Mouse (Mus musculus) induced T-regulatory cell, adult 2 months (primary cell): ENCODE measurements around the gene Lnx2.

ENCODE experiments used
- DNase-seq: peaks from one replicate; pipeline ENCODE4 v3.0.0-alpha.2; 2012; ENCODE audit warnings: low read depth

Gene Lnx2

GRCm38 (mm10) chr5:147076026-147076798, at the start of gene Lnx2:
Gene Lnx2, minus strand, starts transcription at chr5:147076586.
- DNase-seq = peak; percentile 99

DNA sequence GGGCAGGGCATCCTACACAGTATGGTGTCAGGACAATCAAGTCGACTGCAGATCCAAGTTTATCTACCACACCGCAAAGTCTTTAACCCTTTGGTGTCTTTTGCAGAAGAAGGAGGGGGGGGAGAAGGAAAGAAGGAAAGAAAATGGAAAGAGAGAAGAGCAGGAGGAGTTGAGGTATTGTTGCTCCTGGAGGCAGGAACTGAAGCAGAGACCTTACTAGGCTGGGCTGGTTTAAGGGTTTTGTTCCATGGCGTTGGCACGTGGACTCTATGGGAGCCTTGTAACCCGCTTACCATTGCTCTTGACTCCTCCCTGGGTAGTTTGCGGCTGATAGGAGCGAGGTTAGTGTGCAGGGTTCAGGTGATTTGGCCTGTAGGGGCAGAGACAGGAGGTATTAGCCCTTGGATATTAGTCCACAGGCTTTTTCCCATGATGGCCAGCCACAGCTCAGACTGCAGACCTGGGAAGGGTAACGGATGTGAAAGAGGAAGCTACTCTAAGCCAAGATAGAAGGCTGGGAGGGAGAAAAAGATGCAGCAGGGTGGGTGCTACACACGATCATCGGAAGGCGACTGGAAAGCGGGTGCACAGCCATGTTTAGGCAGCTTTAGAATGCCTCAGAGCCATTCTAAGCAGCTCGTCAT, 49.3 kb upstream of the Lnx2 start:
- DNase-seq = no peak

- DNase-seq = no peak
These were observed 48.4 kb upstream of the Lnx2 start for GRCm38 (mm10) chr5:147124794-147125193.

DNA sequence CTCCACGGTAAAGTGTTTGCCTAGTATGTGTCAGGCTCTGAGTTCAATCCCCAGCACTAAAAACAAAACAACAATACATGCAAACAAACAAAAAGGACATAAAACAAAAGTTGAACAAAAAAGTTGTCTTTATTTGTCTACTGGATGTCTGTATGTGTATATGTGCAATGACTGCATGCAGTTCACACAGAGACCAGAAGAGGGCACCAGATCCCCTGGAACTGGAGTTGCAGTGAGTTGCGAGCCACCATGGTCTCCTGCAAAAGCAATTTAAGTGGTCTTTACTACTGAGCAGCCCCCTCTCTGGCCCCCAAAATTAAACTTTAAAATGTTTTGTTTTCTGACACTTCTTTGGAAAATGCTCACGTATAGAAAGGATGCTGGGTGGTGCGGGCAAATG, 44.8 kb upstream of the Lnx2 start:
- DNase-seq = peak; percentile 27

GRCm38 (mm10) chr5:147117027-147117426, 40.6 kb upstream of the Lnx2 start:
- no peak for DNase-seq

DNA sequence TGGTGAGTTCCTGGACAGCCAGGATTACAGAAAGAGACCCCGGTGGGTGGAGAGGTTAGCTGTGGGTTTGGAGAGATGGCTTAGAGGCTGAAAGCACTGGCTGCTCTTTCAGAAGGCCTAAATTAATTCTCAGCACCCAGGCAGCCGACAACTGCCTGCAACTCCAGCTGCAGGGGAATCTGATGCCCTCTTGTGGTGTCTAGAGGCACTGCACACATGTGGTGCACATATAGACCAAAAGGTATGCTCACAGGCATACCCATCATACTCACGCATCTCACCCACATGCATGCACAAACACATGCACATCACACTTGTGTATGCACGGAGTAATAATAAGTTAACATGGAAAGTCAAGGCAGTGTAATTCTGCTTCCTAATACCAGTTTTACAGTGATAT, 39.2 kb upstream of the Lnx2 start:
- DNase-seq = peak; percentile 29

DNA sequence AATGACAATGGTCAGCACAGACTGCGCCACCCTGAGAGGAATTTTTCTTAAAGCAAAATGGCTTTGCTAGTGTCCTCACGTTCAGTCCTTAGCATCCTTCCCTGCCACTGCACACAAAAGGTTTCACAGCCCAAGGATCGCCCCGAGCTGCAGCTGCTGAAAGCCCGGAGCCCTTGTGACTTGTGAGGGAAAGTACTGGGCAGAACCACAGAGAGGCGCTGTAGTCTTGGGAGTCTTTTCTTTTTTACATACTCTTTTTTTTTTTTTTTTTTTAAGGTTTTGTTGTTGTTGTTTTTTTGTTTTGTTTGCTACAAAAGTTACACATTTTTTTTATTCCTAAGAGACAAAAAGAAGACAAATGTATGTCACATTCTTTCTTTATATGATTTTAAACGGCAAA, 38.4 kb upstream of the Lnx2 start:
- DNase-seq = no peak

DNA sequence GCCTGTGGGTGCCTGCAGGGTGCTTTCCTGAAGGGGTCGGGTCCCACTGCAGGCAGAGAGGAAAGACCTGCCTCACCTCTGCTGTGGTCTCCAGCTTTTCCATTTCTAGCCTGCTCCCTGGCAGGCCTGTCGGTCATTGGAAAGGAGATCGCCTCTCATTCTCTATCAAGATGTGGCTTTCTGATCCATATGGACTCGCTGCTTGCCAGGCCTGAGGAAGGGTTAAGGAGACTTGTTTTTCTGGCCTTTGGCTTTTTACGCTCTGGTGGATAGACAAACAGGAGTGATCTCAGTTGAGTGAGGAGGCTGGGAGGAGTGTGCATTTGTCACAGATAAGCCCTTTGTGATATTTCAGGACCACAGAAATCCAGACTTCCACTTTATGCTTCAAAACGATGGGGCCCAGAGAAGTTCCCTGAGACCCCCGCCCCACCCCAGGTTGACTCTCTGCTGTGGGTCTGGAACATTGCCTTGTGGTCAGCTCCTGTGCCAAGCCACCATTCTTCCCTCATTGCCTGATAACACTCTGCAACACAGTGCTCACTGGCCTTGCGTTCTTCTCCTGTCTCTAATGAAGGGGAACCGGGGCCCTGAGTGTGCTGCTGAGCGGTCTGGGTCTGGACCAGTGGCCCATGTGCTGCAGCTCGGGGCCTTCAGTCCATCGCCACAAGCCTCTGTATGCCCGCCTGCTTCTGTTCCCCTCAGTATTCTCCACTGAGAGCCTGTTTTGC, 32.6 kb upstream of the Lnx2 start:
- DNase-seq = no peak

GRCm38 (mm10) chr5:147107276-147107675, 30.9 kb upstream of the Lnx2 start:
- no peak for DNase-seq

DNA sequence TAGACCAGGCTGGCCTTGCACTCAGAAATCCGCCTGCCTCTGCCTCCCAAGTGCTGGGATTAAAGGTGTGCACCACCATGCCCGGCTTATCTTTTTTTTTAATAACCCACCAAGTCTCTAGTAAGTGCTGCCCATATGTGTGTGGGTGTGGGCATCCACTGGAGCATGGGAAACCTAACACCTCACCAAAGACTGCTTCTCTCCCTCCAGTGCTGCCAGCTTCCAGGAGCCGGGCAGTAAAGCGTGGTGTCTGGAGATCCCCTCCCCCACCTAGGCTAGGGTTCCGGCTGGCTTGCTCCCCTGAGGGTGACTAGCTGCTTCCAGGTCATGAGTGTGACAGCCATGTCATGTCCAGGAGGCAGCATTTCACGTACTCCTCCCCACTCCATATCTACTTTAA, 25.9 kb upstream of the Lnx2 start:
- DNase-seq = no peak

DNA sequence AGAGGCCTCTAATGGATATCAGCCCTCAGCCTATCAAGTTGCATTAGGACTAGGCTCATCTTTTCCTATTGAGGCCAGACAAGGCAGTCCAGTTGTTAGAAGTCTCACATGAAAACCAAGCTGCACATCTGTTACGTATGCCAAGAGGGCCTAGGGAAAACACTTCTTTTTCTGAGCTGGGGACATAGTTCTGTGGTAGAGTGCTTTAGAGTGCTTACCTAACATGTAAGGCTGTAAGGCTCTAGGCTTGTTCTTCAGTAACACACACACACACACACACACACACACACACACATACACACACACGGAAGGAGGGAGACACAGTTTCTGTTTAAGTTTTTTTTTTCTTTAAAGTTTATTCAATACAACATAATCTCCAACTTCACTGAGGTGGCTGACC, 23.8 kb upstream of the Lnx2 start:
- DNase-seq = no peak

DNA sequence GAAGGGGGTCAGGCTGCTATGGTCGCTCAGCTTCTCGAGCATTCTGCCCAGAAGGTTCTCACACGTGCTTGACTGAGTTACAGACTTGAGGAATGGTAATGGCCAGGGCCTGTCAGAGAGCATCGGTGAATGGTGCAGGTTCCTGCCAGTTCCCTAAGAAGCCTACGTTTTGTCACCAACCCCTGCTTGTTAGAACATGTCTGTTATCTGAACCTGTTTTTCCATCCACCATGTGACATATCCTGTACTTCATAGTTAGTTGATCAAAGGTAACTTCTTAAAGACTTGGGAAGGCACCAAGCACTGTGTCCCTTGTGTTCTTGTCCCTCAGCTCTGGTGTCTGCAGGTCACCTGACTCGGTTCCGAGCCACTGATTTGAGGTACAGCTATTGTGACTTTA, 22.3 kb upstream of the Lnx2 start:
- DNase-seq = no peak

- DNase-seq = no peak
These were observed 20.2 kb upstream of the Lnx2 start for GRCm38 (mm10) chr5:147096586-147096985.

DNA sequence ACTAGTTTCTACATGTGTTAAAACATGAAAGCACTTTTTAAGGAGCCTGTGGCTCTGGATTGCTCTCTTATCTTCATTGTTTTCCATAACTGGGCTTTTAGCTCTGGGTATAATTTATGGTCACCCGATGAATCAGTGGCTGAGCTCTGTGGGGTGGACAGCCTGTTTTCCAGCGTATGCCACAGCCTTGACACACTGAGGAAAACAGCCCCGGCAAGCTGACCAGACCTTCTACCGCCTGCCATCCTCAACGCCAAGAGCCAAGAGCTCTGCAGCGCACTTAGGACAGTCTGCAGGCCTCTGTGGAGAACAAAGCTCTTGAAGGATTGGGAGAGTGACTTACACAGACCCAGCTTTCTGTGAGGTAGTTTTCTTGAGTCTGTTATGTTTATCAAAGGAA, 17.9 kb upstream of the Lnx2 start:
- DNase-seq = no peak

DNA sequence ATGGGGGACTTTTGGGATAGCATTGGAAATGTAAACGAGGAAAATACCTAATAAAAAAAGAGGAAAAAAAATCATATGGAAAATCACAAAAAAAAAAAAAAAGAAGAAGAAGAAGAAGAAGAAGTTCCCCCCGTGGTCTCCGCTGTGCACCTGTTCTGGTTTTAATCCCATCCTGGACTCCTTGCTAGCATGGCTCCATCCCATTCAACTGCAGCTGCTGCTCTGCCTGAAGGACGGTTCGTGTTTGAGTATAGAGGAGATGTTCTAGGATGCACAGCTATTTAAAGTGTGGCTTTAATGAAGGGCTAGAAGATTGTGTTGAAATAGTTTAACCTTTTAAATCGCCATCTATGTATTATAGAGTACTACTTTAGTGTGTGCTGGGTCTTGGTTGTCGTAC, 16.1 kb upstream of the Lnx2 start:
- DNase-seq = no peak

GRCm38 (mm10) chr5:147090256-147090963, 14.0 kb upstream of the Lnx2 start:
- no peak for DNase-seq

GRCm38 (mm10) chr5:147089836-147090235, 13.4 kb upstream of the Lnx2 start:
- DNase-seq = no peak

GRCm38 (mm10) chr5:147086816-147087215, 10.4 kb upstream of the Lnx2 start:
- DNase-seq = no peak

GRCm38 (mm10) chr5:147085201-147085894, 9.0 kb upstream of the Lnx2 start:
- DNase-seq = no peak

- peak; percentile 52 for DNase-seq
These were observed 1.9 kb upstream of the Lnx2 start for GRCm38 (mm10) chr5:147078110-147078900.
